Mouse (Mus musculus) heart, embryonic 16.5 days (tissue): ENCODE measurements around the gene Aspdh. TPM values are rescaled to one million over a fixed set of nuclear protein-coding genes. Genes with fewer than 3 reads are reported as not detected.

ENCODE experiments used
- ATAC-seq: fragments of 200-750 bp; cut with Nextera tagmentation; replicated peaks from 2 replicates; pipeline ENCODE4 v1.8.0; 2017; ENCODE audit warnings: moderate number of reproducible peaks; ENCODE audit not compliant: insufficient read depth, low FRiP score; ENCODE audit errors: extremely low read depth
- H3K27ac ChIP-seq: fragments of 300-500 bp; sonication (generic); 2 replicates; pipeline ENCODE4 v1.5.1; 2014; ENCODE audit warnings: mild to moderate bottlenecking, low read length, control low read depth, moderate library complexity
- H3K27me3 ChIP-seq: fragments of 300-500 bp; sonication (generic); 2 replicates; pipeline ENCODE4 v1.6.1; 2014; ENCODE audit warnings: low read length, mixed read lengths; ENCODE audit not compliant: control insufficient read depth, insufficient read depth
- H3K36me3 ChIP-seq: fragments of 300-500 bp; sonication (generic); 2 replicates; pipeline ENCODE4 v1.6.1; 2014; ENCODE audit not compliant: control insufficient read depth, insufficient read depth
- H3K4me1 ChIP-seq: fragments of 300-500 bp; sonication (generic); 2 replicates; pipeline ENCODE4 v1.6.1; 2014; ENCODE audit warnings: low read length, mixed read lengths; ENCODE audit not compliant: control insufficient read depth, insufficient read depth
- H3K4me2 ChIP-seq: fragments of 300-500 bp; sonication (generic); 2 replicates; pipeline ENCODE4 v1.6.1; 2014; ENCODE audit warnings: low read depth, mild to moderate bottlenecking, control low read depth, low read length
- H3K4me3 ChIP-seq: fragments of 300-500 bp; sonication (generic); 2 replicates; pipeline ENCODE4 v1.5.1; 2014; ENCODE audit warnings: mild to moderate bottlenecking, control low read depth, low read length
- H3K9ac ChIP-seq: fragments of 300-500 bp; sonication (generic); 2 replicates; pipeline ENCODE4 v1.6.1; 2014; ENCODE audit warnings: low read length, control low read depth
- H3K9me3 ChIP-seq: fragments of 300-500 bp; sonication (generic); replicated peaks from 2 replicates; pipeline ENCODE4 v1.6.1; 2016; ENCODE audit warnings: low read length; ENCODE audit not compliant: control insufficient read depth
- WGBS: fragments of 180-500 bp; shearing (Covaris S2); extraction: QIAGEN DNeasy Blood & Tissue Kit; methylation state at CpG from one replicate; pipeline ENCODE4 v1.1.7; 2014; 5-methylcytosine and 5-hydroxymethylcytosine counted together
- polyA plus RNA-seq: library from polyadenylated mRNA; unstranded; fragments of >200 nt; fragmentation: Nextera tagmentation; extraction: Ambion mirVana; gene quantifications from 2 replicates; pipeline ENCODE4 v1.2.1, GENCODE M21; 2015

The Aspdh gene
- polyA plus RNA-seq, 1 experiment from 2014 or later: 0.62 TPM

DNA sequence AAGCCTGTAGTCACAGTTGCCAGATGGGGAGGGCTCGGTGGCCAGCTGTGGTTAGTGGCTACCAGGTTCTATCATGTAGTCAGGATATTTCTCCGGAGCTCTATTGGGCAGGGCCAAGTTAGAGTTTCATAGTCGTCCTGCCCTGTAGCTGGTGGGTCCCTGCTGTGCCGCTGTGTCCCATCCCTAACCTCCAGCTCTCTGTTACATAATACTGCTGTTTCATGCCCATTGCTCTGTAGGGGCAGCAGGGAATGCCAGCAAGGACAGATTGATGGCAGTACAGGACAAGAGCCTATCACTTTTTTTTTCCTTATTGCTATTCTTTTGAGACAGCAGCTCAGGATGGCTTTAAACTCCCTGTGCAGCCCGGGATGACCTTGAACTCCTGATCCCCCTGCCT lies 29.4 kb upstream of the Aspdh start:
- Histone ChIP-seq H3K9ac (no peak overlapping the region), H3K36me3 (no peaks in the 10 kb centered on the region), H3K4me1 (no peaks in the 10 kb centered on the region), H3K4me3 (no peak overlapping the region), H3K27ac (no peak overlapping the region), H3K4me2 (no peak overlapping the region), H3K9me3 (no peaks in the 10 kb centered on the region), H3K27me3 (peaks cover 34% of the 10 kb centered on the region)
- WGBS: 61% methylated on average over 5 of the region's 5 CpGs
- ATAC-seq: no peak

DNA sequence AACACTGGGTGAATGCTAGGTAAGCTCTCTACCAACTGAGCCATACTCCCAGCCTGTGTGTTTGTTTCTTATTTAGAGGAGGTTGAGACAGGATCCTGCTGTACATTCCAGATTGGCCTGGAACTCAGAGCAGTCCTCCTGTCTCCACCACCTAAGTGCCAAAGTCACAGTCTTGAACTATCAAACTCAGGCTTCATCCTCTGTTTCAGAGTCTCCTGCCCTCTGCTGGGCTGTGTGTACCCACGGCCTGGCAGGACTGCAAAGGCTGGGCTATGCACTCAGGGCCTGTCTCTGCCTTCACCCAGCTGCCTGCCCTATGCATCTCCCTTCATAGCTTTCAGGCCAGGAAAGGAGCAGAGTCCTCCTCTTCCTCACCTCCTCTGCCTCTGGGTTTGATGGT lies 28.9 kb upstream of the Aspdh start:
- Histone ChIP-seq H3K9me3 (no peaks in the 10 kb centered on the region), H3K4me1 (no peaks in the 10 kb centered on the region), H3K27me3 (peaks cover 34% of the 10 kb centered on the region), H3K4me2 (no peak overlapping the region), H3K9ac (no peak overlapping the region), H3K4me3 (no peak overlapping the region), H3K27ac (no peak overlapping the region), H3K36me3 (no peaks in the 10 kb centered on the region)
- ATAC-seq: no peak
- WGBS: 6% methylated on average over 1 of the region's 1 CpGs

DNA sequence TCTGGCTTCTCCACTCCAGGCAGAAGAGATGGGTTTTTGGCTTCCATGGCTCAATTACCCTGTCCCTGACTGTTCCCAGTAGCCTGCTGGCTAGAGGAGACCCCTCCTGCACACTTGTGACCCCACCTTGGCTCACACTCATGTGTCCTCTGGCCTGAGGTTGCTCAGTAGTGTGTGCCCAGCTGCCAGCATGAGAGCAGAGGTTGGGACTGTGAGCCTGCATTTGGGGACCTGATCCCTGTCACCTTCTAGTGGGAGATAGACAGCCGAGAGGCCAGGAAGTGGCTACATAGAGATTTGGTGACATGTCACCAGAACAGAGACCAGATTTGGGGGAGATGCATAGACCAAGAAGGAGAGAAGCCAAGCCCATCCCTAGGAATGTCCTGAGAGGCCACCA lies 28.0 kb upstream of the Aspdh start:
- 66% methylated on average over 1 of the region's 1 CpGs for WGBS
- H3K27ac ChIP-seq: no peak overlapping the region
- H3K4me2 ChIP-seq: no peak overlapping the region
- no peaks in the 10 kb centered on the region for H3K36me3 ChIP-seq
- peaks cover 36% of the 10 kb centered on the region for H3K27me3 ChIP-seq
- H3K4me3 ChIP-seq: no peak overlapping the region
- no peak for ATAC-seq
- no peaks in the 10 kb centered on the region for H3K4me1 ChIP-seq
- H3K9ac ChIP-seq: no peak overlapping the region
- no peaks in the 10 kb centered on the region for H3K9me3 ChIP-seq

DNA sequence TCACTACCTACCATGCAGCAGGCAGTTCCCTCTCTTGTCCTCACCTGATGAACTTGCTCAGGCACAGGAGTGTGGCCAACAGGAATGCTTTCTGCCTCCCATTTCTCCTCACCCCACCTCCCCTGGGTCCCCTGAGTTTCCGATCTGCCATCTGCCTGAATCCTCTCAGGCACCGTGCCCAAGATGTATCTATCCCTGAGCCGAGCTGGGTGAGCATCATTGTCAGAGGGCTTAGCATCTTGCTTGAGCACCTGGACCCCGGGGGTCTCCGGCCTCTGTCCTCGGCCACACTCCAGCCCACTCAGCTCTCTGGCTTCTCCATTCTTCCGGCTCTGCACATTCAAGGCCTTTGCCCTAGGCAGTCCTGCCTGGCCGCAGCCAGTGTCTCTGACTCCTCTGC lies 27.3 kb upstream of the Aspdh start:
- Histone ChIP-seq H3K27ac (no peak overlapping the region), H3K9me3 (no peaks in the 10 kb centered on the region), H3K36me3 (no peaks in the 10 kb centered on the region), H3K9ac (no peak overlapping the region), H3K27me3 (peaks cover 38% of the 10 kb centered on the region), H3K4me1 (no peaks in the 10 kb centered on the region), H3K4me2 (no peak overlapping the region), H3K4me3 (no peak overlapping the region)
- WGBS: 74% methylated on average over 8 of the region's 8 CpGs
- no peak for ATAC-seq

DNA sequence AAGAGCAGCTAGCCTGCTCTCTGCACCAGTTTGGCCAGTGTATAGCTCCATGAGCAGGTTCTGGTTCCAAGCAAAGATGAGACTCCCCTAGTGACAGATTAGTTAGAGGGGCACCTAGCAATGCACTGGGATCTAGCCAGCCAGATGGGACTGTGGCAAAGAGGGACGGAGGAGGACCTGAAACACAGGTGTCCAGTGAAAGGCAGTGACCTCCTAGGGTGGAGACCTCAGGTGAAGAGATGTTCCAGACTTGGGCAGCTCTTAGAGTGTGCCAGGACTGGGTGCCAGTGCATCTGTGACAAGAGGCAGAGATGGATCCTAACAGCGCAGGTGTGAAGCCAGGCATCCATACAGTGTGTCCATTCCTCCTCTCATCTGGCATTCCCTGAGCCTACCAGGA lies 25.5 kb upstream of the Aspdh start:
- peaks cover 10% of the 10 kb centered on the region; the same call in 1 of the 2 replicates for H3K4me1 ChIP-seq
- H3K9me3 ChIP-seq: no peaks in the 10 kb centered on the region
- H3K4me3 ChIP-seq: no peak overlapping the region
- H3K27ac ChIP-seq: no peak overlapping the region
- ATAC-seq: no peak
- H3K27me3 ChIP-seq: peaks cover 42% of the 10 kb centered on the region
- 71% methylated on average over 2 of the region's 2 CpGs for WGBS
- H3K9ac ChIP-seq: no peak overlapping the region
- H3K4me2 ChIP-seq: no peak overlapping the region
- no peaks in the 10 kb centered on the region for H3K36me3 ChIP-seq

DNA sequence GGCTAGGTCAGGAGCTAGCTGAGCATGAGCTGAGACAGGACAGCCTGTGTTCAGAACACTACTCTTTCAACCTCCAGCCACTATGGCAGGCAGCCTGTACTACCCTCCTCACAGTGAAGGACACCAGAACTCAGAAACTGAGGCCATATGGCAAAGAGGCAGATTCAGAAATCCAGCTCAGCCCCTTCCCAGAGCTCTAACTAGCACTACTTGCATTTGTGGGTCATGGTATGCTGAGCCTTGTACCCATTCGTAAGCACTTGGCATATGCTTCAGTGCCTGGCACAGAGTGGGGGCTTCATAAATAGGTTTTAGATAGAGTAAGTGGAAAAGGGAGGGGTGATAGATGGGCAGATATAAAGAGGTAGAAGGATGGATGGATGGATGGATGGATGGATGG lies 24.7 kb upstream of the Aspdh start:
- no peak overlapping the region for H3K9ac ChIP-seq
- no peaks in the 10 kb centered on the region for H3K36me3 ChIP-seq
- no peaks in the 10 kb centered on the region for H3K9me3 ChIP-seq
- H3K4me3 ChIP-seq: no peak overlapping the region
- no peak for ATAC-seq
- H3K27me3 ChIP-seq: peaks cover 46% of the 10 kb centered on the region
- no peak overlapping the region for H3K27ac ChIP-seq
- H3K4me2 ChIP-seq: no peak overlapping the region
- peaks cover 18% of the 10 kb centered on the region for H3K4me1 ChIP-seq
- 90% methylated on average over 1 of the region's 1 CpGs for WGBS

DNA sequence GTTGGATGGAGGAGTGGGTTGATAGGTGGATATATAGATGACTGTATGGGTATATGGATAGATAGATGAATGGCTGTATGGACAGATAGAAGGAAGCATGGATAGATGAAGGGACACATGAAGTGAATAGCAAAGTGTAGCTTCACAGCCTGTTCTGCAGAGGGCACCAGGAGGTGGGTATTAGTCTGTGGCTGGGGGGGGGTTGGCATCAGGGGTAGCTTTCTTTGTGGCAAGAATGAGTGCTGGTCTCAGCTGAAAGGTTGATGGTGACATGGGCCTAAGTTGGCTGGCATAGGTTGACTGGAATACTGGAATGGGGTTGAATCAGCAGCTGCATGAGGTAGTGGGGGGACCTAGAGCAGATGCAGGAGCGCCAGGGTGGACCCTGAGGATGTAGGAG lies 24.0 kb upstream of the Aspdh start:
- H3K27ac ChIP-seq: no peak overlapping the region
- 7% methylated on average over 1 of the region's 1 CpGs for WGBS
- H3K4me3 ChIP-seq: no peak overlapping the region; the same call in 1 of the 2 replicates

DNA sequence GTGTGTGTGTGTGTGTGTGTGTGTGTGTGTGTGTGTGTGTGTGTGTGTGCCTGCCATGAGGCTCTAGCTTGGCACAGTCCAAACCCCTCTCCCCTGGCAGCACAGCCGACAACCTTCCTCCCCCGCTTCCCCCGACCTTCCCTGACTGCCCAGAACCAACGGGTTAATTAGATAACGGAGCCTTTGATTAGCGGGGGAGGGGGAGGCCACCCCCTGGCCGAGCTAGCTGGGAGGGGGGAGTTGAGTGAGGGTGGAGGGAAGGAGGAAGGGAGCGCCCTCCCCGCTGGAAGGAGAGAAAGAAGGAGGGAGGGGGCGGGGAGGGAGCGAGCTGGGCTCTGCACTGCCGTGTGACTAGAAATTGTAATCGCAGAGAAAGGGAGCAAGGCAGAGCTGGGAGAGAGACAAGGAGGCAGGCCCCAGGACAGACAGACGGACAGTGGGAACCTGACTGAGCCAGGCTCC lies 23.5 kb upstream of the Aspdh start:
- H3K9me3 ChIP-seq: no peaks in the 10 kb centered on the region
- H3K36me3 ChIP-seq: no peaks in the 10 kb centered on the region
- peak overlapping the region; percentile 79 for H3K27ac ChIP-seq
- H3K4me2 ChIP-seq: peak overlapping the region; percentile 69
- peaks cover 29% of the 10 kb centered on the region for H3K4me1 ChIP-seq
- peak; percentile 29 for ATAC-seq
- H3K27me3 ChIP-seq: peaks cover 52% of the 10 kb centered on the region
- WGBS: 0% methylated on average over 14 of the region's 14 CpGs
- peak overlapping the region; percentile 84 for H3K9ac ChIP-seq
- peak overlapping the region; percentile 62 for H3K4me3 ChIP-seq

More for the DNA sequence above, 24.0 kb upstream of the Aspdh start:
- Histone ChIP-seq H3K36me3 (no peaks in the 10 kb centered on the region), H3K4me2 (peak overlapping the region; percentile 69; the same call in 1 of the 2 replicates), H3K4me1 (peaks cover 25% of the 10 kb centered on the region), H3K9ac (no peak overlapping the region), H3K27me3 (peaks cover 52% of the 10 kb centered on the region), H3K9me3 (no peaks in the 10 kb centered on the region)
- ATAC-seq: no peak

DNA sequence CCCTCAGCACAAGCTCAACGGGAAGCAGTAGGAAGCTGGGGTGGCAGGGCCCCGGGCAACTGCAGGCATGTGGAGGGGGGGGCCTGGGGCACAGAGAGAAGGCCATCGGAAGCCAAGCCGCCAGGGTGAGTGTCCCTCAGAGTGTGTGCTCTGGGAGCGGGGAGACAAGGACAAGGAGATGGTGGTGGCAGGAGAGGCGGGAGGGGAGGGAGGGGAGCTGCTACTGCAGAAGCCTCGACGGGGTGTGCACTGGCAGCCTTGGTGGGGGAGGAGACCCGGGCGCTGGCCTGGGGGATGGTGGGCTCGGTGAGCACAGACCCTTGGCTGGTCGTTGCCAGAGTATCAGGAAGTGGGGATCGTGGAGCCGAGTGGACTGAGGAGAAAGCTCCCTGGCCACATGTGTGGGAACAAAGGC lies 22.8 kb upstream of the Aspdh start:
- Histone ChIP-seq H3K4me3 (peak overlapping the region; percentile 62), H3K27ac (peak overlapping the region; percentile 79)

More for the DNA sequence above, 22.8 kb upstream of the Aspdh start:
- ATAC-seq: no peak; the same call in 1 of the 2 replicates
- no peaks in the 10 kb centered on the region for H3K36me3 ChIP-seq
- H3K9me3 ChIP-seq: no peaks in the 10 kb centered on the region
- H3K27me3 ChIP-seq: peaks cover 52% of the 10 kb centered on the region
- WGBS: 1% methylated on average over 13 of the region's 14 CpGs
- H3K9ac ChIP-seq: peak overlapping the region; percentile 84
- H3K4me2 ChIP-seq: peak overlapping the region; percentile 69
- peaks cover 29% of the 10 kb centered on the region for H3K4me1 ChIP-seq
